Mouse (Mus musculus) bone marrow, adult 2 months (tissue): ENCODE measurements at regions not wholly inside any gene's neighbourhood (a gene's known extent, or its start where the extent isn't known, plus 50 kb on each side); places are given as distances from the start of the nearest gene placed in this dataset.

Experiments
- H3K27ac ChIP-seq: fragments of 200-500 bp; 2 replicates; pipeline ENCODE4 v1.5.1; 2012; ENCODE audit warnings: low read depth, mild to moderate bottlenecking, control low read depth, inconsistent platforms, low read length; ENCODE audit not compliant: control insufficient read depth, poor library complexity, insufficient read depth
- H3K4me1 ChIP-seq: fragments of 200-500 bp; 2 replicates; pipeline ENCODE4 v1.6.1; 2011; ENCODE audit warnings: low read length; ENCODE audit not compliant: control insufficient read depth, insufficient read depth
- H3K4me3 ChIP-seq: fragments of 200-500 bp; replicated peaks from 2 replicates; pipeline ENCODE3; 2011; ENCODE audit warnings: mild to moderate bottlenecking, low read depth, low read length, control low read depth; ENCODE audit not compliant: control insufficient read depth
- CTCF ChIP-seq: fragments of 200-500 bp; IDR thresholded peaks from 2 replicates; pipeline ENCODE4 v1.5.1; 2011; ENCODE audit warnings: low read length, control low read depth; ENCODE audit not compliant: control insufficient read depth, insufficient read depth
- POLR2A ChIP-seq: fragments of 200-500 bp; IDR thresholded peaks from 2 replicates; pipeline ENCODE4 v1.6.1; 2011; ENCODE audit warnings: low read depth, mild to moderate bottlenecking, control low read depth, low read length, borderline replicate concordance; ENCODE audit not compliant: control insufficient read depth
- WGBS: fragments of 180-500 bp; shearing (Covaris S2); methylation state at CpG from one replicate; pipeline ENCODE4 v1.1.7; 2018; 5-methylcytosine and 5-hydroxymethylcytosine counted together

DNA sequence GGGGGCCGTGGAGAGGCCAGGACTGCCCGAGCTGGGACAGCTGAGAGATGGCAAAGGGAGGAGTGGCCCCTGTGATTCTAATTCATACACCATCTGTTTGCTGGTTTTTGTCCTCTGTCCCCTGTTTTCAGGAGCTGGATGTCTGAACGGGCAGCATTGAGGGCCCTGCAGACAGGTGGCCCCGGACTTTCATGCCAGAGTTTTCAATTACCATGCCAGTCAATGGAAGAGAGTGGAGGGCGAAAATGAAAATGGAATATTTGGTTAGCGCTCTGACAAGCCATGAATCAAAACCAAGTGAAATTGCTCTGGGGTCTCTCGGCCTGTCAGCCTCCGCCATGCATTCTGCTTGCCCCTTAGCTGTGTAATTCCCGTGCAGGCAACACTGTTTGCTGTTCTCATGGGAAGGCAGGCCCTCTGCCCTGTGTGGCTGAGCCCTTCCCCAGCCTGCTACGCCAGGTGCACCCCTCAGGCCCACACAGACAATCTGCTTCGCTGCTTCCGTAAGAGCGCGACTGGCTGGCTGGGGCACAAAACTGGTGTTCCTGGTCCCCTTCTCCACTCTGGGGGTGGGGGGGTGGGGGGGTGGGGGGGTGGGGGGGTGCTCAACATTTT is 127.9 kb upstream of the 9630041A04Rik start:
- TF ChIP-seq POLR2A (no peak), CTCF (no peak)
- 76% methylated on average over 14 of the region's 14 CpGs for WGBS
- H3K4me3 ChIP-seq, result no peak overlapping the region

DNA sequence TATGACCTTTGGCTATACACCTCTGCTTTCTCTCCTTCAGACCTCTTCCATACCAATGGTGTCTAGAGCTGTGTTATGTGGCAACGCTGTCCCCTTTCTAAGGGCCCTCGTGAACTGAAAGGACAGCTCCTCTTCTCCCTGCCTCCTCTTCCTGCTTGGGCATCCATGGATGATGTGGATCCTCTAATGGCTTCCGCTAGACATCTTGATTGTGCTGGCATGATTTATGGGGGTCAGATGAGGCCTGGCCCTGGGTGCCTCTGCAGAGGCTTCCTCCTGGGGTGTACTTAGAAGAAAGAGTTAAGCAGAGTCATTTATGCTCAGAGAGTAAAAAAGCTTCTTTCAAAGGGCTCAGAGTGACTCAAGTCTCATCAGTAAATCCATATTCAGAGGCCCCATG is 131.5 kb upstream of the 9630041A04Rik start:
- H3K4me3 ChIP-seq, result no peak overlapping the region
- TF ChIP-seq CTCF (no peak), POLR2A (no peak)
- H3K27ac ChIP-seq, result no peak overlapping the region

More for the DNA sequence above, 127.9 kb upstream of the 9630041A04Rik start:
- no peak overlapping the region for H3K27ac ChIP-seq
- no peaks in the 10 kb centered on the region for H3K4me1 ChIP-seq

DNA sequence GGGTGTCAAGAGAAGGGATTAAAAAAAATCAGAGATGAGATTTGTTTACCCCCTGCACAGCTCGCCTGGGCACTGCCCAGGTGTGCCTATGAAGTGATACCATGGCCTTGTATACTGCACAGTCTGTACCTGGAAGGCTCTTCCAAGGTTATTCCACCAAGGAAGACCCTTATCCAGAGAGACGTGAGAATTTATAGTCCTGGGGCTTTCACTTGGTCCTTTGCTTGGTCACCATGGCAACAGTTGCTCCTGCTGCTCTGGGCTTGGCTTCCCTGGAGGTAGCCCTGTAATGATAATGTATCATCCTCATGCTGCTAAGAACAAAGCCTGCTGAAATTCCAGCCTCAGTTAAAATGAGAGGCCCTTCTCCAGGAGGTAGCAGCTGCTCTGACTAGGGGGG is 143.7 kb upstream of the 9630041A04Rik start:
- H3K4me1 ChIP-seq, result no peaks in the 10 kb centered on the region
- no peak overlapping the region for H3K27ac ChIP-seq
- no peak overlapping the region for H3K4me3 ChIP-seq
- TF ChIP-seq POLR2A (no peak), CTCF (no peak)
- 28% methylated on average over 2 of the region's 2 CpGs for WGBS

More for the DNA sequence above, 131.5 kb upstream of the 9630041A04Rik start:
- H3K4me1 ChIP-seq, result no peaks in the 10 kb centered on the region
- WGBS, result 53% methylated on average over 3 of the region's 3 CpGs

DNA sequence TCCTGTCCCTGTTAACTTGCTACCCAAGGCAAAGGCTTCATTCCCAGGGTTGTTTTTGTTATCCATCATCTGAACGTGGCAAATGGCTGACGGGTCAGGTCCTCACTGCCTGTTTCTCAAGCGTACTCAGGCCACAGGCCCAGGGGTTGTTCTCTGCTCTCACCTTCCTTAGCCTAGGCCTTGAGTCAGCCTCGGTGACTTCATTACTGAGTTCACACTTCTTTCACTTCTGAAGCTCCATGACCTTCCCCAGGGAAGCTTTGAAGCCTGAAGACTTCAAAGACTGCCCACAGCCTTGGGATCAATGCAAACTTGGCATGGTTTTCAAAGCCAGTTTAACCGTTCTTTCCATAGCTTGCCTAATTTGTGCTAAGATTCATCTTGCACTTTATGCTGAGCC is 145.3 kb upstream of the 9630041A04Rik start:
- H3K4me3 ChIP-seq, result no peak overlapping the region
- H3K4me1 ChIP-seq, result no peaks in the 10 kb centered on the region
- WGBS, result 48% methylated on average over 5 of the region's 5 CpGs
- H3K27ac ChIP-seq, result no peak overlapping the region
- no peak for TF ChIP-seq CTCF

DNA sequence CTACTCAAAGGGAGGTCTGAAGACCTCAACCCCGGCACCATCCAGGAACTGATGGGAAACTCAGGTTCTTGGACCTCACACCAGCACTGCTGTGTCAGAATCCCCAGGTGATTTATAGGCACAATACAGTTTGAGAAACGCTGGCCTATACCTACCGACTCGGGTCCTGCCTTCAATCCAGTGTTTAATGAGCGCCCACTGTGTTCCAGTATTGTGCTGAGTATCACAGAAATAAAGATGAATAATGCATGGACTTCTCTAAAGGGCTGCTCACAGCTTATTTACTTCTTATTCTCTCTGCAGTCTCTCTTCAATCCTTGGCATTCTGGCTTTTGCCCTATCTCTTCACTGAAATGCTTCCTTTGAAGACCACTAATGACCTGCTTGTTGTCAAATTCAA is 146.8 kb upstream of the 9630041A04Rik start:
- 70% methylated on average over 5 of the region's 5 CpGs for WGBS

DNA sequence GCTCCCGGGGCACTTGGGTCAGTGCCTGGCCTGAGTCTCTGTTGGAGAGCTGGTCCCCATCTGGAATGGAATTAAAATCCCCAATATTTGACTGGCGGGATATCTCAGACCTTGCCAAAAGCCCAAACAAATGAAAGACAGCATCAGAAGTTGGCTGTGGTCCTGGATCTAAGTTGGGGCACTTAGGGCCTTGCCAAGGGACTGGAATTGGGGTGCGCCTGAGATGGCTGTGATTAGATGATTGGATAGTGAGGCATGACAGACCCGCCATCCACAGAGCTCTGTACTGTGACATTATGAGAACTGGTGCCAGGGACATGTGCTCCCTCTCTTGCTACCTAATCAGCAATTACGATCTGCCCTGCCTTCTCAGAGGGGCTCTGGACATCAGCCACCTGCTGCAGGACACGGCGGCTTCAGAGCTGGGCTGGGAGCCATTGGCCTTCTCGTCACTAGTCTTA is 151.0 kb upstream of the 9630041A04Rik start:
- TF ChIP-seq CTCF (no peak), POLR2A (no peak)
- H3K4me3 ChIP-seq, result no peak overlapping the region
- no peak overlapping the region for H3K27ac ChIP-seq
- H3K4me1 ChIP-seq, result no peaks in the 10 kb centered on the region
- WGBS, result 80% methylated on average over 8 of the region's 8 CpGs

More for the DNA sequence above, 146.8 kb upstream of the 9630041A04Rik start:
- TF ChIP-seq CTCF, result no peak
- no peak for TF ChIP-seq POLR2A
- Histone ChIP-seq H3K4me3 (no peak overlapping the region), H3K27ac (no peak overlapping the region), H3K4me1 (no peaks in the 10 kb centered on the region)

DNA sequence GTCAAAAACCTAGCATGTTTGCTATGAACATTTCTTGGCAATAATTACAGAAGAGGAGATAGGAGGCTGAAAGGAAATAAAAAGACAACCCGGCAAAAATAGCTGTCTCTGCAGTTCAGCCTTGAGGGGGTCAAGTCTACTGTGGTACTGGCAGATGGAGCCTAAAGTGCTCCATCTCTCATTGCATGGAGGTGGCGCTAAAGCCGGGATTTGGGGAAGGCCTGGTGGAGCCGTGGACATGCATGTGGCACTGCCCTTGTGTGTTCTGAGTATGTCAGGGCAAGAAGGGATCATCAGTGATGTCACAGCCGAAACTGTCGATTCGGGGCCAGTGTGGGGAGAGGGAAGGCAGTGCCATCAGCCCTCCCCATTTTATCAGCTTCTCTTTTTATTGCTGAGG is 161.3 kb upstream of the 9630041A04Rik start:
- Histone ChIP-seq H3K27ac (no peak overlapping the region), H3K4me1 (no peaks in the 10 kb centered on the region), H3K4me3 (no peak overlapping the region)
- TF ChIP-seq POLR2A, result no peak
- TF ChIP-seq CTCF, result no peak
- 75% methylated on average over 7 of the region's 7 CpGs for WGBS

DNA sequence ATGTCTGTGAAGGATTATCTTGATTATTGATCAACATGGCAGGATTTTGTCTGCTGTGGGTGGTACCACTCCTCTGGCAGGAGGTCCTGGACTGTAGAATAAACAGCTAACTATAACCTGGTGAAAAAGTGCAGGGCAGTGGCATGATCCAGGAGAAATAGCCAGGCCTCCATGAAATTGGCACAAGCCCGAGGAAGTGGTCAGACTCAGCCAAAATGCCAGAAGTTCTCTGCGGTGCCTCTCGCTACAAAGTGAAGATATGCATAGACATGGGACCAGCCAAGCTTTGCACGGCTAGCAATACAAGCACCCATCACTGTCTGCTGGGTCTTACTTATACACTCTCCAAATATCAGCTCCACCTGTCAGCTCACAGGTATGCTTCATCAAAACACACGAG is 167.6 kb upstream of the 9630041A04Rik start:
- TF ChIP-seq POLR2A (no peak), CTCF (no peak)

DNA sequence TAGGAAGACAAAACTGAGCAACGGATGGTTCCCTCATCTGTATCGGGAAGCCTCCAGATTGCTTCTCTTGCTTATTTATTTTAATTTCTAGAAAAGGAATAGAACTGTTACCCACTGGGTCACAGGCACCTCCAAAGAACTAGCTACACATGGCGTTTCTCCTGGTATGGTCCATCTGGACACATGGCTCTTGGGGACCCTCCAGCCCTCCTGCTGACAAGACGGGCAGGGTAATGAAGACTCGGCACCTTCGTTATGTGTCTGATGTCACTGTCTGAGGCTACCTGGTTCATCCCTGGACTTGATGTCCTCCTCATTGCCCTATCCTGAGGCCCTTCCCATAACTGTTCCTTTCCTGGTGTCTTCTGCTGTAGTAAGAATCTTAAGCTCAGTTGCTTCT is 170.3 kb upstream of the 9630041A04Rik start:
- TF ChIP-seq CTCF, result no peak
- TF ChIP-seq POLR2A, result no peak
- no peak overlapping the region for H3K4me3 ChIP-seq
- no peak overlapping the region for H3K27ac ChIP-seq
- H3K4me1 ChIP-seq, result no peaks in the 10 kb centered on the region
- 90% methylated on average over 6 of the region's 6 CpGs for WGBS

More for the DNA sequence above, 167.6 kb upstream of the 9630041A04Rik start:
- H3K4me1 ChIP-seq, result no peaks in the 10 kb centered on the region
- H3K4me3 ChIP-seq, result no peak overlapping the region
- WGBS, result 82% methylated on average over 5 of the region's 5 CpGs
- no peak overlapping the region for H3K27ac ChIP-seq

DNA sequence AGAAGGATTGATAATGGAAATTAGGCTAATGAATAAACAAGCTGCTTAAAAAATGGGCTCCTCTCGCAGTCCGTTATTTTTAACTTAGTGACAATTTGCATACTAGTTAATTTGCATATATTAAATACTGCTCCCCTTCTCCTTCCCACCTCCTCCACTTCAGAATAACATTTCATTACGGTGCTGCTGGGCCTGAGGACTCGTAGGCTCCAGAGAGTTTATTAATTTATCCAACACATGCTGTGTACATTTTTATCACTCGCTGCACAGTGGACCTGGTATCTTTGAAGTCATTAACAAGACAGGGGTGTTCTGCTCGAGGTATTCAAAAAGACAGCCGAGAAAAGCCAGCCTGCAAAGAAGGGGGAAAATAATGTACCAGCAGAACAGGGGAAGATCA is 170.7 kb upstream of the 9630041A04Rik start:
- no peaks in the 10 kb centered on the region for H3K4me1 ChIP-seq
- H3K27ac ChIP-seq, result no peak overlapping the region
- TF ChIP-seq CTCF (no peak), POLR2A (no peak)
- WGBS, result 60% methylated on average over 7 of the region's 7 CpGs
- no peak overlapping the region for H3K4me3 ChIP-seq
